Mouse (Mus musculus) heart, postnatal 0 days (tissue): ENCODE results near the gene Asf1a. TPM values are rescaled to one million over a fixed set of nuclear protein-coding genes. Genes with fewer than 3 reads are reported as not detected.

Experiments used
- ATAC-seq: fragments of 200-750 bp; cut with Nextera tagmentation; 2 replicates; pipeline ENCODE4 v1.8.0; 2017; ENCODE audit warnings: low read depth, moderate number of reproducible peaks, moderate library complexity; ENCODE audit not compliant: insufficient read depth
- DNase-seq: peaks from one replicate; pipeline ENCODE4 v3.0.0-alpha.2; 2016; ENCODE audit warnings: low spot score
- H3K27ac ChIP-seq: fragments of 300-500 bp; sonication (generic); 2 replicates; pipeline ENCODE4 v1.5.1; 2014; ENCODE audit warnings: low read depth, mild to moderate bottlenecking
- H3K27me3 ChIP-seq: fragments of 300-500 bp; sonication (generic); 2 replicates; pipeline ENCODE4 v1.6.1; 2014; ENCODE audit warnings: low read length, mixed read lengths; ENCODE audit not compliant: control insufficient read depth, insufficient read depth
- H3K36me3 ChIP-seq: fragments of 300-500 bp; sonication (generic); replicated peaks from 2 replicates; pipeline ENCODE4 v1.6.1; 2014; ENCODE audit warnings: low read length, mixed read lengths; ENCODE audit not compliant: control insufficient read depth, insufficient read depth
- H3K4me1 ChIP-seq: fragments of 300-500 bp; sonication (generic); 2 replicates; pipeline ENCODE4 v1.6.1; 2014; ENCODE audit warnings: antibody characterized with exemption; ENCODE audit not compliant: control insufficient read depth, insufficient read depth
- H3K4me2 ChIP-seq: fragments of 300-500 bp; sonication (generic); 2 replicates; pipeline ENCODE4 v1.6.1; 2014; ENCODE audit warnings: low read depth, mild to moderate bottlenecking, low read length, moderate library complexity
- H3K4me3 ChIP-seq: fragments of 300-500 bp; sonication (generic); 2 replicates; pipeline ENCODE4 v1.5.1; 2014; ENCODE audit warnings: low read depth, low read length
- H3K9ac ChIP-seq: fragments of 300-500 bp; sonication (generic); replicated peaks from 2 replicates; pipeline ENCODE4 v1.6.1; 2014; ENCODE audit warnings: low read depth, low read length, mixed read lengths
- H3K9me3 ChIP-seq: fragments of 300-500 bp; sonication (generic); replicated peaks from 2 replicates; pipeline ENCODE4 v1.6.1; 2016; ENCODE audit warnings: low read length; ENCODE audit not compliant: control insufficient read depth
- CTCF ChIP-seq: IDR thresholded peaks from 2 replicates; pipeline ENCODE4 v1.5.1; 2016; ENCODE audit warnings: antibody characterized with exemption, control low read depth, low read depth
- EP300 ChIP-seq: IDR thresholded peaks from 2 replicates; pipeline ENCODE4 v1.6.1; 2016; ENCODE audit warnings: antibody characterized with exemption, low read depth
- WGBS: fragments of 180-500 bp; shearing (Covaris S2); extraction: QIAGEN DNeasy Blood & Tissue Kit; methylation state at CpG from one replicate; pipeline ENCODE4 v1.1.7; 2014; 5-methylcytosine and 5-hydroxymethylcytosine counted together
- polyA plus RNA-seq: library from polyadenylated mRNA; unstranded; fragments of >200 nt; fragmentation: Nextera tagmentation; extraction: Ambion mirVana; gene quantifications from 2 replicates; pipeline ENCODE4 v1.2.1, GENCODE M21; 2015
- total RNA-seq: library from RNA; depleted of rRNA; stranded (reverse); fragments of >200 nt; gene quantifications from 2 replicates; pipeline ENCODE4 v1.2.3, GENCODE M21; 2014; ENCODE audit warnings: low replicate concordance

The Asf1a gene
- total and polyA plus RNA-seq, 2 experiments from 2014 or later = 20.4 to 65.1 TPM

DNA sequence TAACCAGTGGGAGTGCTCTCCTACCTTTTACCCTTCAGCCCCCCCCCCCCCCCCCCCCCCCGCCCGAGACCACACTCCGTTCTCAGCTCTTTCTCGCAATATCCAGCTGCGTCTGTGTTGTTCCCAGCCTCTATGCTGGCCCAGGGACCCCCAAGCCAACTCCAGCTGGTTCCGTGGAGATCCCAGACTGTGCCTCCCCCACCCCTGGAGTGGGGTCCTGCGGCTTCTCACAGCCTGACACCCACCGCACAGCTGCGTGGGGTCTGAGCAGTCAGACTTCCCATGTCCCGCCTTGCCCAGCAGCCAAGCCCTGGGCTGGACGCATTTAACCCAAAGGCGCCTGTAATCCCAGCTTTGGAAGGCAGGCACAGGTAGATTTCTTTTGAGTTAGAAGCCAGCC lies 15.5 kb upstream of the Asf1a start:
- Histone ChIP-seq H3K27ac (0 out of 2 replicates have a peak overlapping the region, but pooled peaks have one; percentile 4), H3K4me2 (peak overlapping the region; percentile 93), H3K4me3 (peak overlapping the region; percentile 54), H3K27me3 (no peaks in the 10 kb centered on the region), H3K9ac (peak overlapping the region; percentile 38), H3K36me3 (no peaks in the 10 kb centered on the region), H3K9me3 (no peaks in the 10 kb centered on the region), H3K4me1 (0 out of 2 replicates have a peak, but pooled peaks cover 10% of the 10 kb centered on the region)
- 14% methylated on average over 10 of the region's 12 CpGs for WGBS
- no peak for ATAC-seq
- DNase-seq = no peak
- no peak for TF ChIP-seq CTCF
- TF ChIP-seq EP300 = no peak

GRCm38 (mm10) chr10:53585777-53586176 lies 10.8 kb upstream of the Asf1a start:
- H3K9me3 ChIP-seq = no peaks in the 10 kb centered on the region
- no peak overlapping the region for H3K4me3 ChIP-seq
- ATAC-seq (no peak), DNase-seq (no peak)
- H3K36me3 ChIP-seq = no peaks in the 10 kb centered on the region
- no peak overlapping the region for H3K27ac ChIP-seq
- TF ChIP-seq EP300 = no peak
- TF ChIP-seq CTCF = no peak
- H3K4me2 ChIP-seq = no peak overlapping the region
- 85% methylated on average over 3 of the region's 3 CpGs for WGBS
- H3K4me1 ChIP-seq = 0 out of 2 replicates have a peak, but pooled peaks cover 4% of the 10 kb centered on the region
- H3K9ac ChIP-seq = no peak overlapping the region
- no peaks in the 10 kb centered on the region for H3K27me3 ChIP-seq

DNA sequence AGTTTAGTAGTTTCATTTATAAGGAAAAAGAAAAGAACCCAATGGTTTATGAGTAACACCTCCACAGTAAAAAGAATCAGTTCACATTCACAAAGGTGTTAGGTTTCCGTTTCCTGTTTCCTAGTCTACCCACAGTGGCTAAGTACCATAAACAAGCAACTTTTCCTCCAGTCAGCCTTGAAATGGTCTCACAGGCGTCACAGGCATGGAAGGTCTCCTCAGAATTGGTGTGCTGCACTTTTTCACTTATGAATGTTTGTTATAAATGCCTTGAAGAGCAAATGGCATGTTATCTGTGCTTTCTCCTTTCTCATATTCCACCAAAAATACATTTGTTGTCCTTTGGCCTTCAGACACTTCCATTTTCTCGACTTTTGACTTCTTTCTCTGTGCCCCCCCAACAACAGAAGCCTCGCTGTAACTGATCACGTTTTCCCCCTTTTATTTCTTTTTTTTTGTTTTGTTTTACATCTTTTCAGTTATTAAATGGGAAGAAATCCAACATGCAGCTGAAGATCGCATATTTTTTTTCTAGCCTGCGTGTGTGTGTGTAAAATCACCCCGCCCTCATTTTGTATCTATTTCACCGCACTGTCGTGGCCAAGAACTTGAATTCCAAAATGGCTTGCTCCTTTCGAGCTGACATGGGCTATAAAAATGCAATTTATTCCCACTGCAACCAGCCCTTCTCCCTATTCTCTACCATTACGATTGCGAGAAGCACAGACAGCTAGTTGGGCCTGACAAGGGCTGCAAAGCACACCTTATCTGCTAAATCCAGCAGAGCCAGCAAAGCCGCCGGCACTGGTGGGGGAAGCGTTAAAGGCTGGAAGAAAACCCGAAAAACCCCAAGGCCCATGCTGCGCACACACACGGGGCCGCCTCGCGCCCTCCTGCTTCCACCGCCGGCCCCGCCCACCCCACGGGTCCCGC lies 547 bp upstream of the Asf1a start:
- ATAC-seq (peak; percentile 9), DNase-seq (no peak)
- Histone ChIP-seq H3K9ac (peak overlapping the region; percentile 56), H3K36me3 (no peaks in the 10 kb centered on the region; the same call in 1 of the 2 replicates), H3K4me1 (peaks cover 16% of the 10 kb centered on the region), H3K4me2 (peak overlapping the region; percentile 74), H3K27ac (peak overlapping the region; percentile 98), H3K9me3 (no peaks in the 10 kb centered on the region), H3K4me3 (peak overlapping the region; percentile 74), H3K27me3 (no peaks in the 10 kb centered on the region)
- TF ChIP-seq CTCF (no peak), EP300 (no peak)
- WGBS = 7% methylated on average over 27 of the region's 27 CpGs

DNA sequence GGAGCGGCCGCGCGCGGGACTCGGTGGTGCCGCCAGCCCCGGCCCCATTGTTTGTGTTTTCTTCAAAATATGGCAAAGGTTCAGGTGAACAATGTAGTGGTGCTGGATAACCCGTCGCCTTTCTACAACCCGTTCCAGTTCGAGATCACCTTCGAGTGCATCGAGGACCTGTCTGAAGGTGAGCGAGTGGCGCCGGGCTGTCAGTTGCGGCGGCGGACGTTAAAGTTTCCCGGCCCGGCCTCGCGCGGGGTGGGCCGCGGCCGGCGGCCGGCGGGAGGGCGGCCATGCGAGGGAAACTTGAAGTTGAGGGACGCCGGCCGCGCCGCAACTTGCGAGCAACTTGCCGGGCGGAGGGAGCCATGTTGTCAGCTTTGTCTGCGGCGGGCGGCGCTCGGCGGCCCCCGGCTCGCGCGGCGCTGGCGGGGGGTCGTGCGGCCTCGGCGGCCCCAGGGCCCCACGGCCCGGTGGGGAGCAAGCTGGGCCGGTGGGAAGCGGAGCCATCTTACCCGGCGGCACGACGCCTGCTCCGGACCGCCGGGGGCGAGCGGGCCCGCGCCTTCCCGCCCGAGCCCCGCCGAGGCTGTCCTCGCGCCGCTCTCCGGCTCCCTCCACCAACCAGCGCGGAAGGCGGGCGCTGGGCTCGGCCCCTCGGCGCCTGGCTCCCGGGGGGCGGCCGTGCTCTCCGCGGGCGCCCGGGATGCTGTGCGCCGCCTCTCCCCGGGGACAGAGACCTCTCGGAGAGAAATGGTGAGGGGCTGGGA lies 744 bp downstream of the Asf1a start:
- Histone ChIP-seq H3K4me2 (peak overlapping the region; percentile 63), H3K4me1 (peaks cover 16% of the 10 kb centered on the region), H3K27me3 (no peaks in the 10 kb centered on the region), H3K9ac (peak overlapping the region; percentile 91), H3K9me3 (no peaks in the 10 kb centered on the region), H3K4me3 (peak overlapping the region; percentile 74), H3K36me3 (peaks cover 1% of the 10 kb centered on the region; the same call in 1 of the 2 replicates), H3K27ac (peak overlapping the region; percentile 98)
- TF ChIP-seq CTCF (no peak), EP300 (no peak)
- peak; percentile 36 for DNase-seq
- WGBS = under 1% methylated on average over 85 of the region's 99 CpGs
- peak; percentile 24 for ATAC-seq

DNA sequence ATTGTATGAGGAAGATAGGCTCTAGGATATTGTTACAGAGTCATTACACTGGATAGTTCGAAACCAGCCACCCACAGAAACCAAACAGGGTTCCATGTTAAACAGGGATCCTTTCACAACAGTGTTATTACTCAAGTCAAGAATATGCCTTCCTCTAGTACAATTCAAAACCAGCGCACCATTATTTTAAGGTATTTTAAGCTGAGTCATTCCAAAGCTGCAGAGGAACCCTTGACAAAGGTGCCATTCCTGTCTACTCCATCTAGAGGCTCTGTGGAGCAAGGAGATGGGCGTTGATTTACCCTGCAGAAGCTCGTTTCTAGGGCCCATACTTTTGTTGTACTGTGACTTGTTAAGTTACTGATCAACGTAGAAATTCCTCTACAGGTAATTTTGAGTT lies 2.3 kb downstream of the Asf1a start:
- 59% methylated on average over 5 of the region's 5 CpGs for WGBS
- no peaks in the 10 kb centered on the region for H3K27me3 ChIP-seq
- no peak overlapping the region for H3K9ac ChIP-seq
- no peak overlapping the region for H3K4me3 ChIP-seq
- TF ChIP-seq CTCF (no peak), EP300 (no peak)
- DNase-seq = no peak
- H3K4me2 ChIP-seq = peak overlapping the region; percentile 46
- H3K27ac ChIP-seq = no peak overlapping the region
- ATAC-seq = no peak
- peaks cover 14% of the 10 kb centered on the region for H3K36me3 ChIP-seq
- peaks cover 16% of the 10 kb centered on the region for H3K4me1 ChIP-seq
- H3K9me3 ChIP-seq = no peaks in the 10 kb centered on the region
